Comparison of ENCODE assay signal across 28 mouse cellular contexts in genomic region chr15:25129572-25129971, GRCm38 (mm10).
DNase-seq lines count a peak whose midpoint lies in the region; ATAC-seq and TF ChIP-seq lines count a peak whose summit lies in the region.
"Had no signal": no experiment of that assay in that cellular context is flagged by ENCODE, and none has a peak within 500 bp of the region (broad histone marks: within the 10 kb centered on the region; RNA-seq: fewer than 3 reads in every experiment).

No protein-coding gene starts in this region.

- no peak for TF ChIP-seq CTCF in forebrain, postnatal 0 days (IDR thresholded peaks at IDR 0.05; ENCODE audit: low read depth)
- TF ChIP-seq CTCF in hindbrain, postnatal 0 days (IDR thresholded peaks at IDR 0.05; ENCODE audit: low read depth) = no peak
- no peak for TF ChIP-seq CTCF in lung, postnatal 0 days (IDR thresholded peaks at IDR 0.05)

- no peaks in the 10 kb centered on the region for H3K9me3 ChIP-seq in hindbrain, embryonic 13.5 days
- no peaks in the 10 kb centered on the region for H3K9me3 ChIP-seq in hindbrain, embryonic 10.5 days
- no peaks in the 10 kb centered on the region for H3K9me3 ChIP-seq in forebrain, postnatal 0 days (ENCODE audit: low read length)
- H3K9me3 ChIP-seq in hindbrain, postnatal 0 days (ENCODE audit: low read length) = no peaks in the 10 kb centered on the region
- no peaks in the 10 kb centered on the region for H3K9me3 ChIP-seq in midbrain, embryonic 16.5 days (replicated peaks; ENCODE audit: control insufficient read depth, low read length, poor library complexity, severe bottlenecking)
- no peaks in the 10 kb centered on the region for H3K9me3 ChIP-seq in lung, postnatal 0 days (ENCODE audit: low read length)
- H3K9me3 ChIP-seq: embryonic facial prominence, embryonic 10.5 days; embryonic facial prominence, embryonic 15.5 days; limb, embryonic 13.5 days; lung, embryonic 15.5 days; neural tube, embryonic 15.5 days had no signal

- H3K27ac ChIP-seq in hindbrain, embryonic 13.5 days = no peak overlapping the region
- no peak overlapping the region for H3K27ac ChIP-seq in hindbrain, embryonic 10.5 days
- no peak overlapping the region for H3K27ac ChIP-seq in forebrain, postnatal 0 days (ENCODE audit: low read depth, low read length)
- H3K27ac ChIP-seq in hindbrain, postnatal 0 days = no peak overlapping the region
- no peak overlapping the region for H3K27ac ChIP-seq in midbrain, embryonic 16.5 days (ENCODE audit: low read length)
- no peak overlapping the region for H3K27ac ChIP-seq in lung, postnatal 0 days (ENCODE audit: low read length)
- H3K27ac ChIP-seq: embryonic facial prominence, embryonic 10.5 days; embryonic facial prominence, embryonic 15.5 days; limb, embryonic 13.5 days; lung, embryonic 15.5 days; neural tube, embryonic 15.5 days had no signal

- no peak overlapping the region for H3K9ac ChIP-seq in hindbrain, embryonic 13.5 days
- H3K9ac ChIP-seq in forebrain, postnatal 0 days = no peak overlapping the region
- H3K9ac ChIP-seq in hindbrain, postnatal 0 days (replicated peaks; ENCODE audit: low read length) = no peak overlapping the region
- no peak overlapping the region for H3K9ac ChIP-seq in midbrain, embryonic 16.5 days (ENCODE audit: low read depth, low read length)
- no peak overlapping the region for H3K9ac ChIP-seq in lung, postnatal 0 days (replicated peaks; ENCODE audit: low read depth)
- H3K9ac ChIP-seq: embryonic facial prominence, embryonic 15.5 days; limb, embryonic 13.5 days; lung, embryonic 15.5 days; neural tube, embryonic 15.5 days had no signal

- H3K36me3 ChIP-seq in hindbrain, embryonic 13.5 days = no peaks in the 10 kb centered on the region
- H3K36me3 ChIP-seq in hindbrain, embryonic 10.5 days = no peaks in the 10 kb centered on the region
- no peaks in the 10 kb centered on the region for H3K36me3 ChIP-seq in forebrain, postnatal 0 days (ENCODE audit: insufficient read depth)
- H3K36me3 ChIP-seq in hindbrain, postnatal 0 days (ENCODE audit: insufficient read depth, low read length) = no peaks in the 10 kb centered on the region
- no peaks in the 10 kb centered on the region for H3K36me3 ChIP-seq in midbrain, embryonic 16.5 days (ENCODE audit: control insufficient read depth, insufficient read depth, low read length)
- no peaks in the 10 kb centered on the region for H3K36me3 ChIP-seq in lung, postnatal 0 days (ENCODE audit: insufficient read depth, low read length)
- H3K36me3 ChIP-seq: embryonic facial prominence, embryonic 10.5 days; embryonic facial prominence, embryonic 15.5 days; limb, embryonic 13.5 days; lung, embryonic 15.5 days; neural tube, embryonic 15.5 days had no signal

- peak overlapping the region; percentile 13; the same call in 1 of the 2 replicates for H3K4me2 ChIP-seq in hindbrain, embryonic 13.5 days
- H3K4me2 ChIP-seq in forebrain, postnatal 0 days (ENCODE audit: low read depth) = no peak overlapping the region
- 0 out of 2 replicates have a peak overlapping the region, but pooled peaks have one; percentile 10 for H3K4me2 ChIP-seq in hindbrain, postnatal 0 days (ENCODE audit: low read depth, low read length)
- H3K4me2 ChIP-seq in midbrain, embryonic 16.5 days (ENCODE audit: low read length) = peak overlapping the region; percentile 32
- H3K4me2 ChIP-seq in lung, postnatal 0 days (replicated peaks; ENCODE audit: low read depth, low read length) = no peak overlapping the region
- H3K4me2 ChIP-seq: embryonic facial prominence, embryonic 15.5 days; heart, embryonic 11.5 days; limb, embryonic 13.5 days; liver, embryonic 11.5 days; lung, embryonic 15.5 days; neural tube, embryonic 15.5 days had no signal

- no peak overlapping the region for H3K4me3 ChIP-seq in hindbrain, embryonic 13.5 days
- no peak overlapping the region for H3K4me3 ChIP-seq in hindbrain, embryonic 10.5 days
- H3K4me3 ChIP-seq in forebrain, postnatal 0 days (ENCODE audit: low read depth, low read length) = no peak overlapping the region
- no peak overlapping the region for H3K4me3 ChIP-seq in hindbrain, postnatal 0 days (ENCODE audit: low read length)
- no peak overlapping the region for H3K4me3 ChIP-seq in midbrain, embryonic 16.5 days (ENCODE audit: low read depth, low read length)
- H3K4me3 ChIP-seq in lung, postnatal 0 days (ENCODE audit: low read depth, low read length) = no peak overlapping the region
- H3K4me3 ChIP-seq: embryonic facial prominence, embryonic 10.5 days; embryonic facial prominence, embryonic 15.5 days; limb, embryonic 13.5 days; lung, embryonic 15.5 days; megakaryocyte, embryonic 14.5 days; neural tube, embryonic 15.5 days had no signal

- DNase-seq in hindbrain, embryonic 10.5 days (ENCODE audit: low spot score) = no peak
- DNase-seq in forebrain, postnatal 0 days = peak; percentile 15
- no peak for DNase-seq in hindbrain, postnatal 0 days (ENCODE audit: low spot score)
- no peak for DNase-seq in layer of hippocampus, adult 8-10 months (ENCODE audit: low spot score in 2 of 2)
- DNase-seq in lung, postnatal 0 days (ENCODE audit: low spot score) = no peak
- DNase-seq in adrenal gland, postnatal 14 days = no peak
- DNase-seq: adrenal gland, postnatal 10 days; cerebellum, adult 18-20 months; gastrocnemius, postnatal 25 days; heart, adult 18-20 months; heart, postnatal 36 days; kidney, adult 11 months; kidney, postnatal 14 days; lung, postnatal 36 days; retina, postnatal 1 day; right cerebral cortex, postnatal 14 days had no signal

- WGBS in hindbrain, embryonic 13.5 days = 54% methylated on average over 5 of the region's 5 CpGs
- WGBS in hindbrain, embryonic 10.5 days = 79% methylated on average over 5 of the region's 5 CpGs
- 61% methylated on average over 5 of the region's 5 CpGs for WGBS in forebrain, postnatal 0 days
- 63% methylated on average over 5 of the region's 5 CpGs for WGBS in hindbrain, postnatal 0 days
- 53% methylated on average over 5 of the region's 5 CpGs for WGBS in midbrain, embryonic 16.5 days
- 80% methylated on average over 5 of the region's 5 CpGs for WGBS in lung, postnatal 0 days

- H3K27me3 ChIP-seq in hindbrain, embryonic 13.5 days = no peaks in the 10 kb centered on the region
- no peaks in the 10 kb centered on the region for H3K27me3 ChIP-seq in hindbrain, embryonic 10.5 days (ENCODE audit: insufficient read depth, poor library complexity, severe bottlenecking)
- no peaks in the 10 kb centered on the region for H3K27me3 ChIP-seq in forebrain, postnatal 0 days (ENCODE audit: insufficient read depth, low read length)
- H3K27me3 ChIP-seq in hindbrain, postnatal 0 days (ENCODE audit: insufficient read depth, low read length) = no peaks in the 10 kb centered on the region
- H3K27me3 ChIP-seq in midbrain, embryonic 16.5 days (ENCODE audit: control insufficient read depth, insufficient read depth, low read depth, low read length) = no peaks in the 10 kb centered on the region
- H3K27me3 ChIP-seq in lung, postnatal 0 days (replicated peaks; ENCODE audit: insufficient read depth, low read length) = no peaks in the 10 kb centered on the region
- H3K27me3 ChIP-seq: CH12.LX; embryonic facial prominence, embryonic 15.5 days; limb, embryonic 13.5 days; lung, embryonic 15.5 days; megakaryocyte, embryonic 14.5 days; neural tube, embryonic 15.5 days had no signal

- H3K4me1 ChIP-seq in hindbrain, embryonic 13.5 days (replicated peaks) = peaks cover 3% of the 10 kb centered on the region; the same call in 1 of the 2 replicates
- no peaks in the 10 kb centered on the region for H3K4me1 ChIP-seq in hindbrain, embryonic 10.5 days (replicated peaks)
- no peaks in the 10 kb centered on the region for H3K4me1 ChIP-seq in forebrain, postnatal 0 days (ENCODE audit: insufficient read depth)
- H3K4me1 ChIP-seq in hindbrain, postnatal 0 days (ENCODE audit: insufficient read depth, low read length) = no peaks in the 10 kb centered on the region
- peaks cover 3% of the 10 kb centered on the region; the same call in 1 of the 2 replicates for H3K4me1 ChIP-seq in midbrain, embryonic 16.5 days (ENCODE audit: control insufficient read depth, insufficient read depth, low read length)
- no peaks in the 10 kb centered on the region for H3K4me1 ChIP-seq in lung, postnatal 0 days (ENCODE audit: insufficient read depth, low read depth, low read length)
- H3K4me1 ChIP-seq: embryonic facial prominence, embryonic 10.5 days; embryonic facial prominence, embryonic 15.5 days; limb, embryonic 13.5 days; lung, embryonic 15.5 days; megakaryocyte, embryonic 14.5 days; neural tube, embryonic 15.5 days had no signal

- no peak for TF ChIP-seq EP300 in lung, postnatal 0 days (IDR thresholded peaks at IDR 0.05)

- ATAC-seq in hindbrain, embryonic 13.5 days (ENCODE audit: low FRiP score) = no peak
- peak; percentile 79 for ATAC-seq in forebrain, postnatal 0 days
- peak; percentile 51; the same call in 1 of the 2 replicates for ATAC-seq in hindbrain, postnatal 0 days
- ATAC-seq in midbrain, embryonic 16.5 days = peak; percentile 77
- no peak for ATAC-seq in lung, postnatal 0 days
- ATAC-seq: inflammation-experienced regulatory T-cells, adult 6 months had no signal

Comparison
In these comparisons a context has a peak if more than half of its experiments do, and no peak if none do; other contexts are left out.
1. ATAC-seq: peak in forebrain, postnatal 0 days (single experiment), hindbrain, postnatal 0 days (single experiment) and midbrain, embryonic 16.5 days (single experiment); none in hindbrain, embryonic 13.5 days (single experiment) and lung, postnatal 0 days (single experiment).
2. H3K4me2 ChIP-seq: peak in hindbrain, embryonic 13.5 days (single experiment), hindbrain, postnatal 0 days (single experiment) and midbrain, embryonic 16.5 days (single experiment); none in forebrain, postnatal 0 days (single experiment) and lung, postnatal 0 days (single experiment).